Mouse (Mus musculus) gonadal fat pad, adult 2 months (tissue): ENCODE measurements around the gene Prdm8. TPM values are rescaled to one million over a fixed set of nuclear protein-coding genes. Genes with fewer than 3 reads are reported as not detected.

Experiments used
- DNase-seq: peaks from one replicate; pipeline ENCODE4 v3.0.0-alpha.2; 2012; ENCODE audit warnings: low read depth
- polyA plus RNA-seq: library from polyadenylated mRNA; depleted of rRNA; stranded (reverse); fragments of >200 nt; gene quantifications from 2 replicates; pipeline ENCODE4 v1.2.3, GENCODE M21; 2012; rRNA removed

Prdm8 gene
- polyA plus RNA-seq = 0.18 and 0.22 TPM in 2 replicates

GRCm38 (mm10) chr5:98167180-98167824, at the start of gene Prdm8:
TSS of gene Prdm8 (plus strand) at chr5:98167198.
- no peak for DNase-seq

- DNase-seq = no peak
Measured at GRCm38 (mm10) chr5:98127074-98127473, 39.9 kb upstream of the Prdm8 start.

GRCm38 (mm10) chr5:98138545-98139296, 28.3 kb upstream of the Prdm8 start:
- DNase-seq = no peak

GRCm38 (mm10) chr5:98139297-98139660, 27.7 kb upstream of the Prdm8 start:
- DNase-seq = no peak

GRCm38 (mm10) chr5:98146895-98147294, 20.1 kb upstream of the Prdm8 start:
- DNase-seq = no peak

GRCm38 (mm10) chr5:98166116-98166515, 882 bp upstream of the Prdm8 start:
- no peak for DNase-seq

GRCm38 (mm10) chr5:98168356-98169285, 1.6 kb downstream of the Prdm8 start:
- DNase-seq = no peak

- DNase-seq = no peak
Measured at GRCm38 (mm10) chr5:98169376-98170351, 2.7 kb downstream of the Prdm8 start.

GRCm38 (mm10) chr5:98171651-98172230, 4.7 kb downstream of the Prdm8 start:
- no peak for DNase-seq

- DNase-seq = no peak
Measured at GRCm38 (mm10) chr5:98172502-98173181, 5.6 kb downstream of the Prdm8 start.

- DNase-seq = no peak
Measured at GRCm38 (mm10) chr5:98173694-98174093, 6.7 kb downstream of the Prdm8 start.

- DNase-seq = no peak
Measured at GRCm38 (mm10) chr5:98179606-98180005, 12.6 kb downstream of the Prdm8 start.

- no peak for DNase-seq
Measured at GRCm38 (mm10) chr5:98180461-98180887, 13.5 kb downstream of the Prdm8 start.

- DNase-seq = no peak
Measured at GRCm38 (mm10) chr5:98180888-98181635, 14.1 kb downstream of the Prdm8 start.

GRCm38 (mm10) chr5:98181686-98182602, 14.9 kb downstream of the Prdm8 start:
- no peak for DNase-seq

GRCm38 (mm10) chr5:98182603-98182920, 15.6 kb downstream of the Prdm8 start:
- no peak for DNase-seq

- no peak for DNase-seq
Measured at GRCm38 (mm10) chr5:98183031-98183595, 16.1 kb downstream of the Prdm8 start.

- DNase-seq = no peak
Measured at GRCm38 (mm10) chr5:98184281-98184910, 17.4 kb downstream of the Prdm8 start.
